Mouse (Mus musculus) CD8-positive naive resting alpha-beta T cell, adult 2 months (primary cell): ENCODE data around the gene Hfe2.

Experiments
- DNase-seq, 2 experiments: peaks; one replicate each; pipeline ENCODE4 v3.0.0; 2022; ENCODE audit warnings: low read depth in 2 of 2, low spot score in 2 of 2

The Hfe2 gene

DNA sequence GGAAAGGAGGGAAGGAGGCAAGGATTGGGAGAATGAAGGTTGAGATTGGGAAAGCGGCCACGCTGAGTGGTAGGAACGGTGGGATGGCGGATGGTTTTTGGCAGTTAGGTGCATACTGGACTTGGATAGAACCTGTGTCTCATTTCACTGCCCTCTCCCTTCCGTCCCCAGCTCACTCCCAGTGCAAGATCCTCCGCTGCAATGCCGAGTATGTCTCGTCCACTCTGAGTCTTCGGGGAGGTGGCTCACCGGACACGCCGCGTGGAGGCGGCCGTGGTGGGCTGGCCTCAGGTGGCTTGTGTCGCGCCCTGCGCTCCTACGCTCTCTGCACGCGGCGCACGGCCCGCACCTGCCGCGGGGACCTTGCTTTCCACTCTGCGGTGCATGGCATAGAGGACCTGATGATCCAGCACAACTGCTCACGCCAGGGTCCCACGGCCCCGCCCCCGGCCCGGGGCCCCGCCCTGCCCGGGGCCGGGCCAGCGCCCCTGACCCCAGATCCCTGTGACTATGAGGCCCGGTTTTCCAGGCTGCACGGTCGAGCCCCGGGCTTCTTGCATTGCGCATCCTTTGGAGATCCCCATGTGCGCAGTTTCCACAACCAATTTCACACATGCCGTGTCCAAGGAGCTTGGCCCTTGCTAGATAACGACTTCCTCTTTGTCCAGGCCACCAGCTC lies 2.0 kb downstream of the Hfe2 start:
- no peak for DNase-seq

DNA sequence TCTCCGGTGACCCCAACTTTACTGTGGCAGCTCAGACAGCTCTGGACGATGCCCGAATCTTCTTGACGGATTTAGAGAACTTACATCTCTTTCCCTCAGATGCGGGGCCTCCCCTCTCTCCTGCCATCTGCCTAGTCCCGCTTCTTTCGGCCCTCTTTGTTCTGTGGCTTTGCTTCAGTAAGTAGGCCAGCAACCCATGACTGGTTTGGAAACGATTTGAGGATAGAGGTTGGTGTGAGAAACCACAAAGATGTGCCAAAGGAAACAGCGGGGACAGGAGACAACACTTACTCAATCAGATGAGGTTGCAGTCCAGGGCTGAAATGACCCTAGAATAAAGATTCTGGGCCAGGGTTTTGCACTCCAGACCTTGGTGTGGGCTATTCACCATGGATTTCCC lies 3.5 kb downstream of the Hfe2 start:
- no peak for DNase-seq

DNA sequence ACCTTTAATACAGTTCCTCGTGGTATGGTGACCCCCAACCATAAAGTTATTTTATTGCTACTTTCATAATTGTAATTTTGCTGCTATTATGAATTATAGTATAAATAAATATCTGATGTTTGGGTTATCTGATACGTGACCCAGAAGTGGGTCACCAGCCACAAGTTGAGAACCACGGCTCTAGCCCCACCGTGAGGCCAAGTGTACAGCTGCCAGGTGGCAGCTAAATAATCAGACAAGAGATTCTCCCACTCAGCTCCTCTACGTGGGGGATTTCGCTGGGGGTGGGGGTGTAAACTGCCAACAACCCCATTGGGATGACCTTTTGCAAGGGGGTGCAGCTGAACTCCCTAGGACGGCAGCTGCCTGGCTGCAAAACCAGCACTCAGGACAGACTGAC lies 7.1 kb downstream of the Hfe2 start:
- no peak for DNase-seq

- no peak for DNase-seq
Measured at GRCm38 (mm10) chr3:96534300-96534699, 9.3 kb downstream of the Hfe2 start.

DNA sequence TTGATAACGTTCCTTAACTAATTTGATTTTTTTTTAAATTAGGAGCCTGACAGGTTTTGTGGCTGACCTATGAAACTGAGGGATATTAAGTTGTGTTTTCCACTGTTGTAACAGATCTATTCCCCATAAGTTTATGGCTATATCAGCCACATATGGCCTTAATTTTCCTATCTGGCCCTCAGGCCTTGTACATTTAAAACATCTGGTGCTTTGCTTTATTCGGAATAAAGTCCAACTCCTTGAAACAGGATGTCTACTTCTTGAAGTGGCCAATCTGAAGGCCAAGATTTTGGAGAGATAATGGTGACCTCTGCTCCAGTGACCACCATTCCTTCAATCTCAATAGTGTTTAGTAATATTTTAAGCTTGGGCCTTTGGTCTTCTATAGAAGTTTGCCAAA lies 14.3 kb downstream of the Hfe2 start:
- DNase-seq, result no peak

DNA sequence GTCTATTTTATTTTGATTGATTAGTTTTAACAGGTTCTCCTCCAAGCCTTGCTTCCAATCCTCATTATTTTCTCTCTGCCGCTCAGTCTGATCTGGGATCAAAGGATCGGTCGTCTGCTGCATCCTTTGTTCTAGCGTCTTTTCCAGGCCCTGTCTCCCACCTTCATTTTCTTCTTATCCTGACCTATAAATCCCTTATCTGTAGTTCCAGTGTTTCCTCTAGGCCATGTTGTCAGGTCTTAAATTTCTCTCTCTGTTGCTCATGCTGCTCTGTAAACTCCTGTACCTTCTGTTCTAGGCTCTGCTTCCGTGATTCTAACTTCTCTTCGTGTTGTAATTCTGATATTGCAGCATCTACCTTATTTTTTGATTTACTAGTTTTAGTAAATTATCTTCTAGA lies 15.8 kb downstream of the Hfe2 start:
- no peak for DNase-seq

GRCm38 (mm10) chr3:96541328-96542078 lies 16.5 kb downstream of the Hfe2 start:
- DNase-seq, result no peak

DNA sequence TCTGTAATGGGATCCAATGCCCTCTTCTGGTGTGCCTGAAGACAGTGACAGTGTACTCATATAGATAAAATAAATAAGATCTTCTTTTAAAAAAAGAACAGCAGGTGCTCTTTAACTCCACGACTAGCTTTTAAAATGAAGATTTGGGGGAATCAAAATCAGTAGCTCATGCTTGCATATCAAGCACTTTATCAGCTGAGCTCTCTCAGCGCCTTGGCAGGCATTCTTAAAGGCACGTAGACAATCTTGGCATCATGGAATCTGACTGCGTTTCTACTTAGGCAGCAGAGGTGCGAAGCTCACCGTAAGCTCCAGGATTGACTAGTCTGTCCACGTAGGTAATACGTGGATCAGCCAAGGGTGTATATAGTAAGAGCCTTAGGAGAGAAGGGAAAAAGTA lies 17.6 kb downstream of the Hfe2 start:
- DNase-seq, result no peak

- DNase-seq, result no peak
Measured at GRCm38 (mm10) chr3:96543345-96543744, 18.4 kb downstream of the Hfe2 start.

DNA sequence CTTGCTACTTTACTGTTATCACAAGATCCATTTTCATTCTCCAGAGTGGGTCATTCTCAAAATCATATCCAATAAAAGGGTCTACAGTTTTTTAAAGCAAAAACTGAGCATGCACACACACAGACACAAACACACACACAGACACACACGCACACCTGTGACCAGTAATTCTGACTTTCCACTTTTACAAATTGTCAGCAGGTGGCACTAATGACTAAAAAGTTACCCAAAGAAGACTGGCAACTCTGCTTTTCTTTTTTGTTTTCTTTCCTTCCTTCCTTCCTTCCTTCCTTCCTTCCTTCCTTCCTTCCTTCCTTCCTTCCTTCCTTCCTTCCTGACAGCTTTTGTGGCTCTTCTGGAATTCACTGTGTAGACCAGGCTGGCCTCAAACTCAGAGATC lies 20.6 kb downstream of the Hfe2 start:
- no peak for DNase-seq

- DNase-seq, result no peak
Measured at GRCm38 (mm10) chr3:96546880-96547279, 21.9 kb downstream of the Hfe2 start.

DNA sequence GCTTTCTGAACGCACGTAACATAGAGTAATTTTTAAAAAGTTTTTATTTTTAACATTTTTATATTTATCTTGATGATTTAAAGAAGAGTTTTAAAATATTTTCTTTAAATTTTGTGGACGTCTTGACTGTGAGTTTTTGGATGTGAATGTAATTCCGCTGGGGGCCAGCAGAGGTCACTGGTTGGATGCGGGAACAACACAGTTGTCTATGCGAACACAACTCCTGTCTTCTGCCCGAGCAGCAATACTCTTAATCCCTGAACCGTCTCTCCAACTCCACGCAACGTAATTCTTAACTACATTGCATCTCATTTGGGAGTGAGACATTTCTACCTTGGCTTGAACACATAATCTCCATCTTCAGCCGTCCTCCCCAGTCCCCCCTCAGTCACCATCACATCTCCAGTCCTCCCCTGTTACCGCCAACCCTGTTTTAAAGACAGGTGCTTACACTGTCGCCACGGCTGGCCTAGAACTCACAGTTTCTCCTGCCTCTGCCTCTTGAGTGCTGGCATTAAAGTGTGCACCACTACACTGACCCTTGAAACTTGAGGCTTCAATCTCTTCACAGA lies 22.5 kb downstream of the Hfe2 start:
- DNase-seq, result peak; percentile 78 to 84

DNA sequence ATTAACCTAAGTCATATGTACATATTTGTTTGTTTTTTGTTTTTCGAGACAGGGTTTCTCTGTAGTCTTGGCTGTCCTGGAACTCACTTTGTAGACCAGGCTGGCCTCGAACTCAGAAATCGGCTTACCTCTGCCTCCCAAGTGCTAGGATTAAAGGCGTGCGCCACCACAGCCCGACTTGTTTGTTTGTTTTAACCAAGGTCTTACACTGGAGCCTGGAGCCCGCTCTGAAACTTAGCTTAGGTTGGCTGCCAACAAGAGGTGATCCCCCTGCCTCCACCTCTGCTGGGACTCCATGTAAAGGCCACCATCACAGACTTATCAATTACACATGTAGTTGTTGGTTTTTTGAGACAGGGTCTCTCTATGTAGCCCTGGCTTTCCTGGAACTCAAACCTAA lies 23.9 kb downstream of the Hfe2 start:
- DNase-seq, result no peak

GRCm38 (mm10) chr3:96549346-96549745 lies 24.4 kb downstream of the Hfe2 start:
- no peak for DNase-seq

DNA sequence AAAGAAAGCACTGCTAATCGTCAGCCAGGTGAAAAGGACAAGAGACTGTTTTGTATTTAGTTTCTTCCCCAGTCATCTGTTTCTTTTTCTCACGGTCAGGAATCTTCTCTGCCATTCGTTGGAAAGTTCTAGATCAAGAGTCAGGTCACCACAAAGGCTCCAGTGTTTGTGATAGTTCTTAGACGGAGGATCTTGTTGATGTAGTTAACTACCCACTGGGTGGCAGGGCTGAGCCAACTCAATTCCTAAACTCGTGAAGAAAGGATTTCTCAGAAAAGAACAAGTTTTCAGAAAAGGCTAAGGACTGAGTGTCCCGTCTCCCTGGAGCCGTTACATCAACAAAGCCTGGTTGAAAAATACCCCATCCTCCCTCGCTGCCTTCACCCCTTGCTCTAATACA lies 26.2 kb downstream of the Hfe2 start:
- peak; percentile 53 to 69 for DNase-seq

GRCm38 (mm10) chr3:96551890-96552289 lies 26.9 kb downstream of the Hfe2 start:
- DNase-seq, result no peak

GRCm38 (mm10) chr3:96553601-96554000 lies 28.6 kb downstream of the Hfe2 start:
- no peak for DNase-seq

GRCm38 (mm10) chr3:96554251-96554650 lies 29.3 kb downstream of the Hfe2 start:
- no peak for DNase-seq

DNA sequence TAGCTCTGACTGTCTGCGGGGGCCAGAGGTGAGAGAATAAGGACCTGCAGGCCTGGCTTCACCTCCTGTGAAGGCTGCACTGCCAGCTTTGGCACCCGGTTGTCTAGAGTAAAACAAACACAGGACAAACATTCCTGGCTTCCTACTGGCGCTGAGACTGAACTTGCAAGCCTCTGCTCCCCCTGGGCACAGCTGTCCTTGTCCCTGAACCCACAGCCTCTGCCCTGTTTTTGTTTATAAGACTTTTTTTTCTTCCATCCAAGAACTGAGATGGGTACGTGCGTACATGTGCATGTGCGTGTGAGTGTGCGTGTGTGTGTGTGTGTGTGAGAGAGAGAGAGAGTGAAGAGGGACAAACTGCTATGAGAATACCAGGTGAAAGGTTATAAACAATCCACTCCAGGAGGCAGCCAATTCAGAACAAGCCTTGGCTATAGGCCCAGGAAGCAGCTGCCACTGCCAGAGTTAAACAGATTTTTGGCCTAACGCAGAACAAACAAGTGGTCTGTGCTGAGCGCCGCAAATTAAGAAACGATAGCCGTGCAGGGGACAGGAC lies 30.1 kb downstream of the Hfe2 start:
- no peak for DNase-seq

GRCm38 (mm10) chr3:96555999-96556614 lies 31.1 kb downstream of the Hfe2 start:
- DNase-seq, result no peak
